Mouse (Mus musculus) kidney, adult 8-10 months (tissue): Measurements from ENCODE around the gene Ikbip.

ENCODE experiments used
- DNase-seq, 2 experiments: peaks; one replicate each; pipeline ENCODE4 v3.0.0; 2022

The Ikbip gene

DNA sequence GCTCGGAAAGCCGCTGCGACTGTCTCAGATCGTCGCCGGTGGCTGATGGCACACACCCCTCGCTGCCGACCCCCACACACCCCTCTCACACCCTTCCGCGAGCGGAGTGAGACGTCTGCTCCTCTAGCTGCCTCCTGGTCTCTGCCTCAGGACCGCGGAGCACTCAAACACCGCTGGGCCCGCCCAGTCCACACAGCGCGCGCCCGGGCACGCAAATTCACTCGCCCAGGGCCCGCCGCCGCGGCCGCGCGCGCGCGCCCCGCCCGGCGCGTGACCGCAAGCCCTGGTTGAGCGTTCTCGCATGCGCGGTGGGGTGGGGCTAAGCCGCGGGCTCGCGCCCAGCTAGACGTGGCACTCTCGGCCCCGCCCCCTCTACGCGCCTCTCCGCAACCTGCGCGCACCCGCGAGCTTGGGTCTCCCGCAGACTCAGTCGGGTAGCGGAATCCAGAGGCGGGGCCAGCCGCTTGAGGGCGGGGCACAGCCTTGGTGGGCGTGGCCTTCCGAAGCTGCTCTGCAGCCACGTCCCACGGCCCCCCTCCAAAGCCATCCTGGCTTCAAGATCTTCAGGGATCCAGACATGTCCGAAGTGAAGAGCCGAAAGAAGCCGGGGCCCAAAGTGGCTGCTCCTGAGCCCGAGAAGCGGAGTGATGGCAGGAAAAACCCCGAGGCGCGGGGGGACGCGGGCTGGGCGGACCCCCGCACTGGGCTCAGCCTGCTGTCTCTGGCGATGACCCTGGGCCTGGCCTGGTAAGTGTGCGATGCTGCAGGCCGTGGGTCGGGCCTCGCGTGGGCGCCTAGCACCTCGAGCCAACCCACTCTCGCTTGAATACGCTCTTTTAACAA lies at the start of gene Ikbip, which contains the start of gene Apaf1:
Ikbip (plus strand) TSS at position 391 of the 843 bp plus-strand sequence.
Apaf1 (minus strand) TSS at position 221 of the 843 bp plus-strand sequence.
- peak; percentile 99 to 100 for DNase-seq

DNA sequence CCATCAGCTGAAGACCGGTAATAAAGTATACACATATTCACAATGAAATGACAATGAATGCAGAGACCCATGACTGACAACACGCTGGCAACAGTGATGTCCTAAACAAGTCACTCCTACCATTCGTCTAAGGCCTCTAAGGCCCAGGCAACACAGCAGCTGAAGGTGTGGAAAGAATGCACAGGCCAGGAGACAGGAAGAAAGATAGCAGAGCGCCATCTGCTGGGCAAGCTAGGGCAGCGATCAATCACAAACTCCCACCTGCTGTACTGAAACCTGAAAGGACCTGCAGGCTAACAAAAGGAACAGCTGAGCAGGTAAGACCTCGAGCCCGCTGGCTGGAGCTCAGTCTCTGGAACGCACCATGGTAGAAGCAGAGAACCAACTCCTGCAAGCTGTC lies 48.8 kb upstream of the Ikbip start:
- DNase-seq, result peak; percentile 42 to 66

DNA sequence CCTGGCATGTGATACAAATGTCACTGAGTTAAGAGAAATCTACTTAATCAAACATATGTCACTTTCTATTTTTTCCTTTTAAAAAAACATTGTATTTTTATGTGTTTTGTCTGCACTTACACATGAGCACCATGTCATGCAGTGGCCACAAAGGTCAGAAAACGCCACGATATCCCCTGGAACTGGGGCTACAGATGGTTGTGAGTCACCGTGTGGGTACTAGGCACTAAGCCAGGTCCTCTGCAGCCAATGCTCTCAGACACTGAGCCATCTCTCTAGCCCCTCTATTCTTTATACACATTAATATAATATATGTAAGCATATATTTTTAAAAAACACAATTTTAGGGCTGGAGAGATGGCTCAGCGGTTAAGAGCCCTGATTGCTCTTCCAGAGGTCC lies 33.0 kb upstream of the Ikbip start:
- DNase-seq, result no peak

DNA sequence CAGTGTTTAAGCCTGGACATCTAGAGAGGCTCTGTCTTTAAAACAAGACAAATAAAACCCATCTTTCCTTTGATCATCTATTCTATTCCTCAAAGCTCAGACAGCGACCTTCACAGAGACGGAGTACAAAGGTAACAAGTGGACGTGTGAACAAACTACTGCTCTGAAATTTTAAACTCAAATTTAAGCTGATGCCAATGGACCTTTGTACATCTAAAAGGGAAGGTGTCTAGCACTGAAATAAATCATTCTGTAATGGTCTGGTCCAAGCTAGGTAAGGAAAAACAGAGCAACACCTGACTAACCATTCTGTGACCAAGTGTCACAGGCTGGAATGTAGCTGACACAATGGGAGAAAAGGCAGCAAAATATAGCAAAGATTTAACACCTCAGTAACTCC lies 31.6 kb upstream of the Ikbip start:
- DNase-seq, result peak in 1 of 2 experiments; percentile 64

DNA sequence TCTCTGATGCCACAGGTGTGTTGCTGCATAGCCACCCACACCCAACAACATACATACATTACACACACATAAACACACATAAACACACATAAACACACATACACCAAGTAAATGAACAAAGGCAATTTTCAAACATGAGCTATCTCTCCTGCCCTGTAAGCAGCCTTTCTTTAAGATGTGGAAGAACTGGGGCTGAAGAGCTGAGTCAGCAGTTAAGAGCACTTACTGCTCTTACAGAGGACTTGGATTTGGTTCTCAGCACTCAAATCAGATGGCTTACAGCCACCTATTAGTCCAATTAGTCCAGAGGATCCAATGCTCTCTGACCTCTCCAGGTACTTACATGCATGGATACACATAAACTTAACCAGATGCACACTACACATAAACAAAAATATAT lies 30.0 kb upstream of the Ikbip start:
- no peak for DNase-seq

DNA sequence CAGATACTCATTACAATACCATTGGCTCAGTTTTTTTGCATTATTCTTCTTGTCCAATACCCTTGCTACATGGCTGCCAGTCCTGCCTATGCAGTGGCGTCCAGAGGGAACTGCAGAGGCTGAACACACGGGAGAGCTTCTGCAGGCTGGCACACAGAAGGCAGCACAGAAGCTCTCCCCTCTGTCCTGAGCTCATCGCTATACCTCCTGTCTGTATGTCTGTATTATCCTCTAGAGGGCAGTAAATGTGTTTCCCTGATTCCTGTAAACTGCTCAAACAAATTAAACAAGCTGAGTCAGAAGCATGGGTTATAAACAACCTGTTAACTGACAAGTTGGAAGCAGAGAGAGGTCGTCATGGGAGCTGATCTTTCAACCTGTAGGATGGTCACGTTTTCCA lies 22.0 kb upstream of the Ikbip start:
- DNase-seq, result no peak

DNA sequence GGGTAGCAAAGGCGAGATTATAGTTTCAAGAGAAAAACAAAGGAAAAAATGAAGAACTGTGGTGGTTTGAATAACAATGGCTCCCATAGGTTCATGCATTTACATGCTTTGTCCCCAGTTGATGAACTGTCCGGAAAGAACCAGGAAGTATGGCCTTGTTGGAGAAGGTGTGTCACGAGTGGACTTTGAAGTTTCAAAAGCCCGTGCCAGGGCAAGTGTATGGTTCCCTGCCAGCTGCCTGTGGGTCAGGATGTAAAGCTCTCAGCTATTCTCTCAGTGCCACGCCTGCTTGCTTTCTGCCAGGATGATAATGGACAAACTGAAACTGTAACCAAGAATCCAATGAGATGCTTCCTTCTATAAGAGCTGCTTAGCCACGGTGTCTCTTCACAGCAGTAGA lies 20.4 kb upstream of the Ikbip start:
- DNase-seq, result no peak

DNA sequence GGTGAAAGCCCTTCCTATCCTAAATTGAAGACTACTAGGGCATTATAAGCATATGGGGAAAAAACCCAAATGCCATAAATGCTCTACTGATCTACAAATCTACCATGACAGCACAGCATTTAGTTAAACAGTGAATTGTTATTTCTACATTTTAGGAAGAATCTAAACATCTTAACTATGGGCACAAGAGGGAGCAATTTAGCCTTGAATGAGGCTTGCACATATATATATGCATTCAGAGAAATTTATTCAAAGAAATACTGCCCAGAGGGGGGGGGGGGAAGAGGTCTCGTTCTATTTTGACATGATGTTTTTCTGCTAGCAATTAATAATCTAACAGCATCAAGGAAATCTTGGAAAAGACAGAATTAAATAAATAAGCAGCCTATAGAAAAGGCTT lies 11.0 kb upstream of the Ikbip start:
- no peak for DNase-seq

DNA sequence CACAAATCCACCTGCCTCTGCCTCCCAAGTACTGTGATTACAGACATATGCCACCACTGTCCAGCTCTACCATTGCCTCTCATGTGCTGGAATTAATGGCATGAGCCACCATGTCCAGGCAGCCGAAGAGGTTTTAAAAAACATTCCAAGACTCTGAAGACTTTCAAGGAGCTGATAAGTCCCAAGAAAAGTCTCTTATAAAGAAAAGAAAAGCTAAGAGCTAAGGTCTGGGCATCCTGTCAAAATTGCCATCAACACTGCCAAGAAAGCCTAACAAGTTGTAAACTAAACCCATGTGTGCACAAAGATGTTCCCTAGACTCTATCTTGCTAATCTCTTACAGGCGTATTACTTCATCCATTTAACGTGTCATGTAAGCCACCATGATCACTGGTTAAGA lies 9.4 kb upstream of the Ikbip start:
- no peak for DNase-seq

DNA sequence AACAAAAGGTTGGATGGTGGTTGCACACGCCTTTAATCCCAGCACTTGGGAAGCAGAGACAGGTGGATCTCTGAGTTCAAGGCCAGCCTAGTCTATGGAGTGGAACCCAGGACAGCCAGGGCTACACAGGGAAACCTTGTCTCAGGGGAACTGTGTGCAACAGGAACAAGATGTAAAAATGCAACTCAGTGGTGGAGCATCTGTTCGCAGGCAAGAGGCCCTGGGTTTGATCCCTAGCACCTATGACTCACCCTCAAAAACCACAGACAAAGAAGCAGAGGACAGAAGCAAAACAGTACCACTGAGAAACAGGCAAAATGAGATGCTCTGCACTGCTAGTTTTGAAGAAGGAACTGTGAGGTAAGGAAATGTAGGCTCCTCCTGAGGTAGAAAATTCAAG lies 6.1 kb upstream of the Ikbip start:
- DNase-seq, result no peak

DNA sequence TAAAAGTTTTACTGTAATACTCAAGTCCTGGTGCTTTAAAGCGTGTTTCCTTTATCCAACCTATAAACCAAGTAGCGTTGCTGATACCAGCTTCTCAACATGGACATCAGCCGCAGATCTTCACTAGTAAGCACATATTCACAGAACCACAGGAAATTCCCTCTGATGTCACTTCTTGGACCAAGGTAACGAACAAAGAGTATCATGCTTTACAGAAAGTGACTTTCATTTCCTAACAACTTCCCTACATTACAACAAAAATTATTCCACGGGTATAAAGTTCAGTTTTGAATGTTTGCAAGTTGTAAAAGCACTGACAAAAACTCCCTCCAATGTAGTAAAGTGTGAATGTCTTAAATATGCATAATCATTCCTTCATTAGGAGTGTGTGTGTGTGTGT lies 2.2 kb upstream of the Ikbip start:
- DNase-seq, result no peak

DNA sequence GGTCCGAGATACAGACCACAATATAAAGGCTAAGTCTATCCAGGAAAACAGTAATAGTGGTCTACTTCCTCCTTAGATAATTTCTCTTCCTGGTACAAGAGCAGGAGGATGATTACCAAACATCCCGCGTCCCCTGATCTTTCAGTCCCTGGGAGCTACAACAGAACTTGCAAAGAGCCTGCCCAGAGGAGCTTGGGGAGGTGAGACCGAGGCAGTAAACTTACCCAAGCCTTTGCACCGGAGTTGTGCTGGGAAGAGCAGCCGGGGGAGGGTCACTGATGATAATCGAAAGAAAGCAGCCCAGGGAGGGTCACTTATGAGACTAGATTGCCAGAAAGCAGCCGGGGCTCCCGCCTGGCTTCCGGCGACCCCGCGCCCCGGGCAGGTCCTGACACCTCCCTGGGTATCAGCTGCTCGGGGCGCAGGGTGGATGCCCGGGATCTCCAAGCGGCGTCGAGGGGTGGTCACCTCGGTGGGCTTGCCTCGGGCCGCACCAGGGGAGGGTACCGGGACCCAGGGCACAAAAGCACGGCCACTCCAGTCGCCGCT lies 707 bp upstream of the Ikbip start:
- no peak for DNase-seq

DNA sequence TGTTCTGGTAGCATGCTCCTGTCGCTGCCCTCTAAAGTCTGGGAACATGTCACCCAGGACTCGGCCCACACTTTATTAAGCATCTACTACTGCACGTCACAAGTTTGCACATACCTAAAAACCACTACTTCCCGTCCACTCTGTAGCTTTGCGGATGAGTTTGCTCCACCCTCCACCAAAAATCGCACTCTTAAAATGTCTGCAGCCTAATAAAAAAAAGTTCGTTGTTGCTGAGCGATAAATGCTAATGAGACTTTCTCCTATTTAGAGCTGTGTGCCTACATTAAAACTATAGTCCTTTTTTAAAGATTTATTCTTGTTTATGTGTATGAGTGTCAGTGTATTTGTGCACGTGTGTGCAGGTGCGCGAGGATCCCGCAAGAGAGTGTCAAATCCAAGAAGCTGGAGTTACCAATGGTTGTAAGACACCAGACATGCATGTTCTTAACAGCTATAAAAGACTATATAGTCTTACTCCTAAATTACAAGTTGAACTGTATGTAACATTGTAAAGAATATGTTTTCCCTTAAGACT lies 720 bp downstream of the Ikbip start:
- no peak for DNase-seq

DNA sequence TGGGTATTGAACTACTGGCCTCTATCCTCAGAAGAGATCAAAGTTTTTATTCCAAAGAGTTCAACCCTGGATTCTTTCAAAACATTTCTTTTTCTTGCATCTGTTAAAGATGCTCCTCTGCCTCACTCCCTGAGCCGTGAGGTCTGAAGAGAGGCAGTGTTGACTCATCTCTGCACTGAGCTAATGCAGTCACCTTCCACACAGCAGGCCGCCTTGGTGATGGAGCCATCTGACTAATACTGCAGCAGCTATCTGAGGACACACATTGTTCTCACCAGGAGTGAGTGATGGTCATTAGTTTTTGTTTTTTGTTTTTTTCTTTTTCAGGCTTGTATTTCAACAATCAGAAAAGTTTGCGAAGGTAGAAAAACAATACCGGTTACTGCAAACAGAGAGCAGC lies 10.1 kb downstream of the Ikbip start:
- no peak for DNase-seq

DNA sequence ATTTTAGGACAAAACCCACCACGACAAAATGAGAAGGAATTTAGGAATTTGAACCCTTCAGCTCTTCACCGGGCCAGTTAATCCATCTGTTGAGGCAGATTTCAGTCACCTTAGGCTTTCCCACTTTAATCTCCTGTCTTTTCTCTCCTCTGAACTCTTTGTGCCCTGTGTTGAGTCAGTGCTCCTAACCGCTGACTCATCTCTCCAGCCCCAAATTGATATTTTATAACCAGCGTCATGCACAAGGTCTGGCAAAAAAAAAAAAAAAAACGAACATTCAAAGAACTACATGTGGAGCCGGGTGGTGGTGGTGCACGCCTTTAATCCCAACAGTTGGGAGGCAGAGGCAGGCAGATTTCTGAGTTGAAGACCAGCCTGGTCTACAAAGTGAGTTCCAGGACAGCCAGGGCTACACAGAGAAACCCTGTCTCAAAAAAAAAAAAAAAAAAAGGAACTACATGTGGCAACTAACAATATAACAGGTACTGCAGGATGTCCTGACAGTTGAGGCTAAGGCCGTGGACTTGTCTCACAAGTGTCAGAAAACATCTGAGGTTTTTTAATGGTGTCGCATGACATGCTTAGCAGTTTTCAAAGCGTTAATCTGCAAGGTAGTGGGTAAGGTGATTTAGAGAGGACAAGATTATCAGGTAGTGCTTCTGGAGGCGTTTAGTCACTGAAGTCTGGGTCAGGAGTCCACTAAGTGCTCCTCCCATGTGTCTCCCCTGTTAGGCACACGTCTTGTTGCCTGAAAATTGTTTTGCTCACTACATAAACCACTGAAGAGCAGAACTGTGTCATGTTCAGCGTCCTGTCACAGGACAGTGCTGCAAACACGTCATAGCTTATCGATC lies 11.7 kb downstream of the Ikbip start:
- DNase-seq, result peak in 1 of 2 experiments; percentile 12

DNA sequence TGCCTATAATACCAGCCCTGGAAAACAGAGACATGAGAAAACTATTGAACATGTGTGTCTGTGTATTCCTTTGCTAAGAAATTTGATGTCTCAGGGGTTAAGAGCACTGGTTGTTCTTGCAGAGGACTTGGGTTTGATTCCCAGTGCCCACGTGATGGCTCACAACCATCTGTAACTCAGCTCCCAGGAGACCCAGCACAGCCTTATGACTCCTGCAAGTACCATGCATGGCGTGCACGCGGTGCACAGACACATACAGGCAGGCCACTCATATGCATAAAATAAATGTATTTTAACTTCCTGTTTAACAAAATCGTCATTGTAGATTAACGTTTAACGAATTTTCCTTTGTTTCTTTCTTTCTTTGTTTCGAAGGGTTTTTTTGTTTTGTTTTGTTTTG lies 15.3 kb downstream of the Ikbip start:
- no peak for DNase-seq

DNA sequence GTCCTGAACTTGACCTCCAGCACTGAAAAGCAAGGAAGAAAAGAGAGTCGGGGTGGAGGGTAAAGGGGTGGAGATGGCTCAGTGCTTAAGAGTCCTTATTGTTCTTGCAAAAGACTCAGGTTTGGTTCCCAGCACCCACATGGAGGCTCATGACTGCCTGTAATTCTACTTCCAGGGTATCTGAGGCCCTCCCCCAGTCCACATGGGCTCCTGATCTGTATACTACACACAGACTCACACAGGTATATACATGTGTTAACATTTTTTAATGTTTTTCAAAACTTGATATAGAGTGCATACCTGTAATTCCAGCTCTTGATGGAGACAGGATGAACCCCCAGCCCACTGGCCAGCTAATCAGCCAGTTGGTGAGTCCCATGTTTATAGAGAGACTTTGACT lies 17.4 kb downstream of the Ikbip start:
- DNase-seq, result no peak

DNA sequence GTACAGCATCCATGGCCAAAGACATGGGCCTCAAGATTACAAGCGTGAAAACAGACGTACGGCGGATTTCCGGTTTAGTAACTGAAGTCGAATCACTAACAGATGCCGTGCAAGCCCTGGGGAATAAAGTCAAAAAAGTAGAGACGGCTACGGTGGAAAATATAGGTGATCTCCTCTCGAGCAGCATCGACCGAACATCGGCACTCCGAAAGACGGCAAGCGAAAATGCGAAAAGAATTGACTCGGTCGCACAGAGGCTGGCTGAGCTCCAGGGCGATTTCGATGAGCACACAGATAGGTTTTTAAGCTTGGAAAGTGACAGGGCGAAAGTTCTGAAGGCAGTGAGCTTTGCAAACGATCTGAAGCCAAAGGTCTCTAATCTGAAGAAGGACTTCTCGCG lies 19.2 kb downstream of the Ikbip start:
- DNase-seq, result no peak

DNA sequence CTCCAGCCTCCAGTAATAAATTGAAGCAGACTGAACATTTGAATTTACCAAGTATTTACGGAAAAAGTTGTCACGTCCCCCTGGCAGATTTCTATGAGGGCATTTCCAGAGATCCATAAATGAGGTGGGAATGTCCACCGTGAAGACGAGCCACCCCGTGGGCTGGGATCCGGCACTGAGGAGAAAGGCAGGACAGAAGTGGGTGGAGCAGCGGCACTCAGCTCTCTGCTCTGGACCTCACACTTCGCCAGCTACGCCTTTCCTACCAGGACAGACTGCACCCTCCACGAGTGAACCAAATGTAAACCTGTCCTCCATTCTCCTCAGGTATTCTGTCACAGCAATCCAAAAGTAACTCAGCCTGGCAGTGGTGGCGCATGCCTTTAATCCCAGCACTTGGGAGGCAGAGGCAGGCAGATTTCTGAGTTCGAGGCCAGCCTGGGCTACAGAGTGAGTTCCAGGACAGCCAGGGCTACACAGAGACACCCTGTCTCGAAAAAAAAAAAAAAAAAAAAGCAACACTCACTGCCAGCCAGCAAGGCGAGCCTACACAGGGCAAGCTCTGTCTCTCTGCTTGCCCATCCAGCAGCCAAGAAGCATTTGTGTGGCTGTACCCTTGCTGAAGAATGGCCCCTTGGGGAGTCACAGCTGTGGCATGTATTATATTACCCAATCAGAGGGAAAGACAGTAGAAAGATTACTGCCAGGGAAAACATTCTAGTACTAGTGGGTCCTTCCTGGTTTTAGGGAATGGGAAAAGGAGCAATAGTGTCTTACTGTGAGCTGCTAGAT lies 20.3 kb downstream of the Ikbip start:
- no peak for DNase-seq

DNA sequence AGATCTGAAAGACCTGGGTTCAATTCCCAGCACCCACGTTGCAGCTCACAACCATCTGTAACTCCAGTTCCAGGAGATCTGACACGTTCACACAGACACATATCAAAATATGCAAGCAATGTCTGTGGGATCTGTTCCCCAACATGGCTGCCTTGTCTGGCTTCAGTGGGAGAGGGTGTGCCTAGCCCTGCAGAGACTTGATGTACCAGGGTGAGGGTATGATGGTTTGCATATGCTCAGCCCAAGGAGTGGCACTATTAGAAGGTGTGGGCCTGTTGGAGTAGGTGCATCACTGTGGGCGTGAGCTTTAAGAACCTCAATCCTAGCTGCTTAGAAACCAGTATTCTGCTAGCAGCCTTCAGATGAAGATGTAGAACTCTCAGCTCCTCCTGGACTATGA lies 23.2 kb downstream of the Ikbip start:
- no peak for DNase-seq

DNA sequence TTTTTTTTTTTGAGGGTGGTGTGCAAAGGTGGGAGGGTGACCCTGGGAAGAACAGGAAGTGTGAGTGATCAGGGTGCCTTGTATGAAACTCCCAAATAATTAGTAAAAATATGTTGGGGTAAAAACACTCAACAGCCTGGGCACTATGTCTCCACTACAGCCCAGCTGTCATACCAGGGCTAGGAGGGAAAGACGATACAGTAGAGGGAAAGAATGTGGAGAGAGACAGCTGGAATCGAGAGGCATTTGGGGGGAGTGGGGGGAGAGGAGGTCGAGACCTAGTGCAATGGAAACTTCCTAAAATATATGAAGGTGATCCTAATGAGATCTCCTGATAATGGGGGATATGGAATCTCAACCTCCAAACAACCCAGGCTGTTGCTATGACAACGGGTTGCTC lies 27.1 kb downstream of the Ikbip start:
- no peak for DNase-seq

DNA sequence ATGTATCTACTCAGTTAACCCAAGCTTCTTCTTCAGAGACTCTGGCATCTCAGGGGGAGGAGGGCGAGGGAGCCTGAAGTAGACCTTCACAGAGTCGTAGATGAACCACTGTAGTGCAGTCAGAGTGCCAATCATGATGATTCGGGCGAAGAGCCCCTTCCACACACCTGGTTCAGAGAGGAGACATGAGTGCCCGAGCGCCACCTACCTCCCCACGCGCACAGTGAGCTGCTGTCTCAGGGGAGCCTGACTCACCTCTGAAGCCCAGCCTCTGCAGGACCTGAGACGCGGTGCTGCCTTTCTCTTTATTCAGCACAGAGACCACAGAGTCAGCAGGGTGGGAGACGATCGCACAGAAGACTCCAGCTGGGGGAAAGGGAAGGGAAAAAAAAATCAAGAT lies 34.2 kb downstream of the Ikbip start:
- no peak for DNase-seq

DNA sequence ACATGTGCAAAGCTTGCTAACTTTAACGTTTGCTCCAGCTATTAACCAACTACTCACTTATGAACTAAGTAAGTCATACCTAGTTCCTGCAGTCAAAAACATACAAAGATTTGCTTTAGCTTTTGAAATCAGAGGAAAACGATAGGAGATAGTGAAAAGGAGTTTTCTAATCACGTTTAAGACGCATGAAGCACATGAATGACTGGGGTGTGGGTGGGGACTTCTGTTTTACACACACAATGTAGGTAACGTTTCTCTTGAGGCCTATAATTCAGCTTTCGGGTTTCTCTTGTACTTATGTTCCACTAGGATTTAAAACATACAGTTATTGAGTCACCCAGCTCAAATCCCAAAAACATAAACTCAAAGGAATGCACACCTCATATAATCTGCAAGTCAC lies 39.9 kb downstream of the Ikbip start:
- no peak for DNase-seq
